21 mouse cellular contexts compared by ENCODE assay signal in the genomic region with DNA sequence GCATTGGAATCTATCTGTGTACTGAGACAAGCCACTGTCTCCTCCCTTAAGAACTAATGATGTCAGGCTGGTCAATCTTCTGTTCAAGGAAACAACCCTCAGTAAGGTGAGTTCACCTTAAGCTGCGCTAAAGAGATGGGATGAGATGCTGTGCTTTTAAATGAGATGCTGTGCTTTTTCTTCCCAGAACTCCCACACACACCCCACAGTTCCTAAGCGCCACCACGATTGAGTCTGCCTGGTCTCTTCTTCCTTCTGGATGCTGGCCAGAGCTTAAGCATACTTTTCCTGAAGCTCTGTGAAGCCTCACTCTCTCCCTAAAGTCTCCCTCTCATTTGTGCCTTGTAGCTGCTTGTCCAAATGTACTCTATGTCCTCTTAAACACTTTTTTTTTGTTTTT. TPM values are rescaled to one million over a fixed set of nuclear protein-coding genes. Genes with fewer than 3 reads are reported as not detected.
A peak's percentile ranks its signal among the peaks of the same experiment; 100 is the strongest.
DNase-seq lines count a peak whose midpoint lies in the region; ATAC-seq lines count a peak whose summit lies in the region.
"Had no signal": no experiment of that assay in that cellular context is flagged by ENCODE, and none has a peak within 500 bp of the region (broad histone marks: within the 10 kb centered on the region; RNA-seq: fewer than 3 reads in every experiment).

No protein-coding gene starts in this region.

- ATAC-seq in frontal cortex, adult (ENCODE audit: low TSS enrichment) = peak; percentile 93
- ATAC-seq: forebrain, postnatal 0 days; hindbrain, embryonic 16.5 days; lung, postnatal 0 days; midbrain, embryonic 16.5 days had no signal

- intact Hi-C loops in gastrocnemius, postnatal 36 days (cut with DNase I) = no loop called here

- DNase-seq in frontal cortex, postnatal 10 days (ENCODE audit: low spot score in 2 of 2) = no peak
- peak; percentile 75 for DNase-seq in right cerebral cortex, adult 18-20 months
- no peak for DNase-seq in right cerebral cortex, postnatal 4 days
- DNase-seq in right cerebral cortex, postnatal 14 days = peak; percentile 11
- DNase-seq in gastrocnemius, postnatal 36 days = no peak
- no peak for DNase-seq in lung, adult 18-20 months
- no peak for DNase-seq in lung, postnatal 25 days (ENCODE audit: low spot score)
- DNase-seq: adrenal gland, adult 8-10 months; cerebellum, adult 11-12 months; cerebellum, adult 9-11 months; forebrain, postnatal 0 days; gastrocnemius, adult 2 months; heart, postnatal 14 days; kidney, adult 2 months; kidney, postnatal 36 days; thymus, adult 2 months; thymus, postnatal 36 days had no signal

RNA-seq across cellular contexts. Expression of gene Wdfy2, which starts 36.7 kb away (rescaled TPM):
- total RNA-seq in gastrocnemius, postnatal 36 days (2021) = 1 to 10 TPM; 5.9 TPM

RNA-seq across cellular contexts. Expression of gene Ints6, which starts 39.8 kb away (rescaled TPM):
- total RNA-seq in gastrocnemius, postnatal 36 days (2021) = 10 to 100 TPM in 1 of 2 experiments, 1 to 10 TPM in 1; 10.0 to 11.8 TPM

Comparison
In these comparisons a context has a peak if more than half of its experiments do, and no peak if none do; other contexts are left out.
1. DNase-seq: peak in right cerebral cortex, adult 18-20 months (single experiment) and right cerebral cortex, postnatal 14 days (single experiment); none in frontal cortex, postnatal 10 days (0 of 2), right cerebral cortex, postnatal 4 days (single experiment), gastrocnemius, postnatal 36 days (0 of 2), lung, adult 18-20 months (0 of 2) and lung, postnatal 25 days (single experiment).